Mouse (Mus musculus) stomach, postnatal 0 days (tissue): ENCODE data around the gene Zhx3.

Source experiments
- CTCF ChIP-seq: IDR thresholded peaks from 2 replicates; pipeline ENCODE4 v1.5.1; 2016; ENCODE audit warnings: antibody characterized with exemption, low read depth, mild to moderate bottlenecking, moderate library complexity
- EP300 ChIP-seq: optimal IDR thresholded peaks from 2 replicates; pipeline ENCODE3; 2016; ENCODE audit warnings: antibody characterized with exemption

GRCm38 (mm10) chr2:160886221-160886620 is 13.4 kb upstream of the Zhx3 start:
- TF ChIP-seq CTCF = no peak
- no peak for TF ChIP-seq EP300
